Mouse (Mus musculus): Measurements from ENCODE around the gene Smim6.

- TF ChIP-seq CTCF (IDR thresholded peaks at IDR 0.05; ENCODE audit: low read depth) (no peak), EP300 (optimal IDR thresholded peaks at IDR 0.05) (no peak)
Measured at GRCm38 (mm10) chr11:115878071-115878470, 33.7 kb upstream of the Smim6 start.

Data from stomach, postnatal 0 days (tissue).